Comparison of ENCODE assay signal across 21 mouse cellular contexts in genomic region chr17:87792623-87793315, GRCm38 (mm10). TPM values are rescaled to one million over a fixed set of nuclear protein-coding genes. Genes with fewer than 3 reads are reported as not detected.
DNase-seq lines count a peak whose midpoint lies in the region; ATAC-seq and TF ChIP-seq lines count a peak whose summit lies in the region.
"Had no signal": no experiment of that assay in that cellular context is flagged by ENCODE, and none has a peak within 500 bp of the region (broad histone marks: within the 10 kb centered on the region; RNA-seq: fewer than 3 reads in every experiment).

No protein-coding gene starts in this region.

- no peak for TF ChIP-seq POLR2A in cerebellum, adult 2 months (IDR thresholded peaks at IDR 0.05; ENCODE audit: borderline replicate concordance, insufficient read depth, low read length)
- no peak for TF ChIP-seq POLR2A in brain, embryonic 14.5 days (IDR thresholded peaks at IDR 0.05; ENCODE audit: borderline replicate concordance, extremely low read depth, insufficient read depth, insufficient read length, poor library complexity, severe bottlenecking)

- no peak overlapping the region for H3K27ac ChIP-seq in cerebellum, adult 2 months (ENCODE audit: insufficient read depth, low read length)
- no peak overlapping the region for H3K27ac ChIP-seq in forebrain, postnatal 0 days (ENCODE audit: low read depth, low read length)
- H3K27ac ChIP-seq in forebrain, embryonic 16.5 days (ENCODE audit: low read length) = no peak overlapping the region
- H3K27ac ChIP-seq in midbrain, embryonic 10.5 days (replicated peaks) = no peak overlapping the region
- no peak overlapping the region for H3K27ac ChIP-seq in midbrain, postnatal 0 days (ENCODE audit: low read depth, low read length)

- no peaks in the 10 kb centered on the region for H3K9me3 ChIP-seq in forebrain, postnatal 0 days (ENCODE audit: low read length)
- H3K9me3 ChIP-seq in forebrain, embryonic 16.5 days (ENCODE audit: control insufficient read depth, low read length) = no peaks in the 10 kb centered on the region
- H3K9me3 ChIP-seq in midbrain, embryonic 10.5 days (replicated peaks) = no peaks in the 10 kb centered on the region
- H3K9me3 ChIP-seq in midbrain, postnatal 0 days (ENCODE audit: low read length) = no peaks in the 10 kb centered on the region
- H3K9me3 ChIP-seq: heart, embryonic 12.5 days had no signal

- no peak overlapping the region for H3K9ac ChIP-seq in forebrain, postnatal 0 days
- no peak overlapping the region for H3K9ac ChIP-seq in forebrain, embryonic 16.5 days (replicated peaks; ENCODE audit: low read depth, low read length)
- H3K9ac ChIP-seq in midbrain, postnatal 0 days (replicated peaks; ENCODE audit: low read length, poor library complexity, severe bottlenecking) = no peak overlapping the region
- H3K9ac ChIP-seq: heart, embryonic 12.5 days had no signal

- WGBS in cerebellum, adult 2 months = 13% methylated on average over 12 of the region's 12 CpGs
- 52% methylated on average over 12 of the region's 12 CpGs for WGBS in forebrain, postnatal 0 days
- WGBS in forebrain, embryonic 16.5 days = 54% methylated on average over 12 of the region's 12 CpGs
- WGBS in midbrain, embryonic 10.5 days = 82% methylated on average over 12 of the region's 12 CpGs
- 42% methylated on average over 12 of the region's 12 CpGs for WGBS in midbrain, postnatal 0 days

- H3K4me2 ChIP-seq in forebrain, postnatal 0 days (ENCODE audit: low read depth) = no peak overlapping the region
- H3K4me2 ChIP-seq in forebrain, embryonic 16.5 days (ENCODE audit: low read length) = no peak overlapping the region
- H3K4me2 ChIP-seq in midbrain, postnatal 0 days (ENCODE audit: low read depth, low read length, poor library complexity, severe bottlenecking) = no peak overlapping the region
- H3K4me2 ChIP-seq: heart, embryonic 12.5 days had no signal

- no peak for TF ChIP-seq CTCF in cerebellum, adult 2 months (IDR thresholded peaks at IDR 0.05; ENCODE audit: borderline replicate concordance, insufficient read depth, low read depth, low read length)
- no peak for TF ChIP-seq CTCF in forebrain, postnatal 0 days (IDR thresholded peaks at IDR 0.05; ENCODE audit: low read depth)
- no peak for TF ChIP-seq CTCF in midbrain, postnatal 0 days (IDR thresholded peaks at IDR 0.05)
- no peak for TF ChIP-seq CTCF in brain, embryonic 14.5 days (IDR thresholded peaks at IDR 0.05; ENCODE audit: borderline replicate concordance, extremely low read depth, insufficient read depth, insufficient read length)

- peaks cover 28% of the 10 kb centered on the region for H3K4me1 ChIP-seq in cerebellum, adult 2 months (ENCODE audit: control insufficient read depth, insufficient read depth, low read length)
- H3K4me1 ChIP-seq in forebrain, postnatal 0 days (ENCODE audit: insufficient read depth) = no peaks in the 10 kb centered on the region
- peaks cover 22% of the 10 kb centered on the region for H3K4me1 ChIP-seq in forebrain, embryonic 16.5 days (replicated peaks; ENCODE audit: control insufficient read depth, insufficient read depth, low read length)
- H3K4me1 ChIP-seq in midbrain, embryonic 10.5 days = peaks cover 24% of the 10 kb centered on the region
- no peaks in the 10 kb centered on the region for H3K4me1 ChIP-seq in midbrain, postnatal 0 days (ENCODE audit: insufficient read depth, low read length)

- peak; percentile 8; the same call in 1 of the 2 replicates for ATAC-seq in forebrain, postnatal 0 days
- ATAC-seq in forebrain, embryonic 16.5 days = no peak
- no peak for ATAC-seq in midbrain, postnatal 0 days (ENCODE audit: low FRiP score)

- DNase-seq in cerebellum, adult 2 months = no peak
- DNase-seq in cerebellum, postnatal 10 days = no peak
- peak; percentile 50 for DNase-seq in forebrain, postnatal 0 days
- DNase-seq in midbrain, embryonic 10.5 days (ENCODE audit: low spot score) = peak; percentile 10
- DNase-seq in midbrain, postnatal 0 days (ENCODE audit: low spot score) = no peak
- peak; percentile 54 for DNase-seq in brain, embryonic 14.5 days (ENCODE audit: low read depth)
- no peak for DNase-seq in kidney, postnatal 36 days
- DNase-seq: gastrocnemius, postnatal 36 days; heart, postnatal 36 days; kidney, adult 18-20 months; kidney, postnatal 25 days; layer of hippocampus, postnatal 36 days; lung, adult 2 months; lung, postnatal 36 days; right cerebral cortex, adult 18-20 months; spleen, adult 18-20 months had no signal

- peak overlapping the region; percentile 53 for H3K4me3 ChIP-seq in cerebellum, adult 2 months (replicated peaks; ENCODE audit: insufficient read depth, low read depth, low read length)
- no peak overlapping the region for H3K4me3 ChIP-seq in forebrain, postnatal 0 days (ENCODE audit: low read depth, low read length)
- no peak overlapping the region for H3K4me3 ChIP-seq in forebrain, embryonic 16.5 days (replicated peaks; ENCODE audit: low read length)
- H3K4me3 ChIP-seq in midbrain, embryonic 10.5 days = no peak overlapping the region
- no peak overlapping the region for H3K4me3 ChIP-seq in midbrain, postnatal 0 days (ENCODE audit: low read depth, low read length)
- H3K4me3 ChIP-seq: heart, embryonic 12.5 days had no signal

- no peaks in the 10 kb centered on the region for H3K36me3 ChIP-seq in forebrain, postnatal 0 days (ENCODE audit: insufficient read depth)
- H3K36me3 ChIP-seq in forebrain, embryonic 16.5 days (ENCODE audit: control insufficient read depth, insufficient read depth) = no peaks in the 10 kb centered on the region
- no peaks in the 10 kb centered on the region for H3K36me3 ChIP-seq in midbrain, embryonic 10.5 days
- no peaks in the 10 kb centered on the region for H3K36me3 ChIP-seq in midbrain, postnatal 0 days (ENCODE audit: insufficient read depth, low read length)
- H3K36me3 ChIP-seq: heart, embryonic 12.5 days had no signal

- no peaks in the 10 kb centered on the region for H3K27me3 ChIP-seq in cerebellum, adult 2 months (ENCODE audit: control insufficient read depth, insufficient read depth, low read length)
- H3K27me3 ChIP-seq in forebrain, postnatal 0 days (ENCODE audit: insufficient read depth, low read length) = peaks cover 27% of the 10 kb centered on the region
- H3K27me3 ChIP-seq in forebrain, embryonic 16.5 days (replicated peaks; ENCODE audit: control insufficient read depth, insufficient read depth, low read length) = peaks cover 28% of the 10 kb centered on the region
- peaks cover 55% of the 10 kb centered on the region for H3K27me3 ChIP-seq in midbrain, embryonic 10.5 days (ENCODE audit: low read depth, poor library complexity, severe bottlenecking)
- peaks cover 19% of the 10 kb centered on the region; the same call in 1 of the 2 replicates for H3K27me3 ChIP-seq in midbrain, postnatal 0 days (ENCODE audit: insufficient read depth, low read length)

RNA-seq across cellular contexts. Expression of gene Kcnk12, which starts 5.0 kb away (rescaled TPM):
- polyA plus RNA-seq in cerebellum, adult 2 months (2012; rRNA removed) = 43.2 and 50.4 TPM in 2 replicates
- total RNA-seq in forebrain, postnatal 0 days (2014; rRNA removed) = 6.9 and 7.9 TPM in 2 replicates
- polyA plus RNA-seq in forebrain, postnatal 0 days (2015; fragmentation: Nextera tagmentation; extraction: Ambion mirVana) = 3.3 and 4.5 TPM in 2 replicates
- 0.82 and 1.3 TPM in 2 replicates for polyA plus RNA-seq in forebrain, embryonic 16.5 days (2015; fragmentation: Nextera tagmentation; extraction: Ambion mirVana)
- polyA plus RNA-seq in midbrain, embryonic 10.5 days (2016; fragmentation: Nextera tagmentation; extraction: Ambion mirVana) = 0.17 TPM in 2 replicates
- total RNA-seq in midbrain, postnatal 0 days (2014; rRNA removed) = 5.1 and 7.3 TPM in 2 replicates
- polyA plus RNA-seq in midbrain, postnatal 0 days (2015; fragmentation: Nextera tagmentation; extraction: Ambion mirVana) = 1.9 and 2.3 TPM in 2 replicates
- polyA plus RNA-seq in brain, embryonic 14.5 days (2012; rRNA removed) = 1.4 and 2.1 TPM in 2 replicates
- total RNA-seq: gastrocnemius, postnatal 36 days; heart, postnatal 36 days; liver, adult 2 months; MEL had no signal
- polyA plus RNA-seq: stomach, embryonic 14.5 days had no signal

Comparison
In these comparisons a context has a peak if more than half of its experiments do, and no peak if none do; other contexts are left out.
1. DNase-seq: peak in forebrain, postnatal 0 days (single experiment), midbrain, embryonic 10.5 days (single experiment) and brain, embryonic 14.5 days (single experiment); none in cerebellum, adult 2 months (0 of 2), cerebellum, postnatal 10 days (0 of 2), midbrain, postnatal 0 days (single experiment) and kidney, postnatal 36 days (0 of 2).